Mouse (Mus musculus): ENCODE measurements around the gene Adamts15. TPM values are rescaled to one million over a fixed set of nuclear protein-coding genes. Genes with fewer than 3 reads are reported as not detected.

Adamts15 gene
- polyA plus RNA-seq, 1 experiment from 2014 or later, result 9.6 TPM

GRCm38 (mm10) chr9:30849444-30849843 is 72.8 kb downstream of the Adamts15 start:
- ATAC-seq (ENCODE audit: low FRiP score), result no peak
- H3K4me3 ChIP-seq, result no peak overlapping the region
- H3K4me2 ChIP-seq (replicated peaks), result no peak overlapping the region
- no peak overlapping the region for H3K9ac ChIP-seq
- no peak overlapping the region for H3K27ac ChIP-seq
- 88% methylated on average over 8 of the region's 8 CpGs for WGBS
- H3K9me3 ChIP-seq (replicated peaks), result no peaks in the 10 kb centered on the region
- H3K4me1 ChIP-seq, result no peaks in the 10 kb centered on the region
- H3K36me3 ChIP-seq, result no peaks in the 10 kb centered on the region
- no peaks in the 10 kb centered on the region for H3K27me3 ChIP-seq

Other genes starting within 250 kb of the Adamts15 start
- 1.5 and 1.6 TPM in 2 replicates for gene Adamts8, start 20.1 kb upstream of the Adamts15 start, polyA plus RNA-seq (2016; fragmentation: Nextera tagmentation; extraction: Ambion mirVana)
- 7.1 TPM in 2 replicates for gene Zbtb44, start 108.2 kb upstream of the Adamts15 start, polyA plus RNA-seq (2016; fragmentation: Nextera tagmentation; extraction: Ambion mirVana)
- 3.6 and 7.1 TPM in 2 replicates for gene St14, start 209.4 kb upstream of the Adamts15 start, polyA plus RNA-seq (2016; fragmentation: Nextera tagmentation; extraction: Ambion mirVana)

All from hindbrain, embryonic 12.5 days (tissue).